Mouse (Mus musculus) MEL (cell line): ENCODE data around the gene Hcfc1r1. TPM values are rescaled to one million over a fixed set of nuclear protein-coding genes. Genes with fewer than 3 reads are reported as not detected.
A peak's percentile ranks its signal among the peaks of the same experiment; 100 is the strongest.

ENCODE experiments used
- DNase-seq: peaks from one replicate; pipeline ENCODE4 v3.0.0; 2011; ENCODE audit warnings: low read depth, low spot score
- H3K27ac ChIP-seq: 2 replicates; pipeline ENCODE4 v1.5.1; 2012; ENCODE audit warnings: low read depth, mild to moderate bottlenecking, control low read depth, low read length, moderate library complexity; ENCODE audit not compliant: control insufficient read depth
- H3K27me3 ChIP-seq, 2 experiments: fragments of 150-350 bp in 1 of 2; sonication (generic) in 1 of 2; 2 replicates each; pipeline ENCODE4 v1.6.1; 2012; ENCODE audit warnings: low read length in 2 of 2, mild to moderate bottlenecking in 2 of 2, improper control_type of control experiment in 1 of 2, moderate library complexity in 1 of 2; ENCODE audit not compliant: insufficient read depth in 2 of 2, control insufficient read depth in 1 of 2
- H3K36me3 ChIP-seq, 2 experiments: 2 replicates each; pipeline ENCODE4 v1.6.1; 2012 to 2014; ENCODE audit warnings: low read length in 2 of 2, improper control_type of control experiment in 1 of 2, inconsistent platforms in 1 of 2, mild to moderate bottlenecking in 1 of 2; ENCODE audit not compliant: insufficient read depth in 2 of 2, control insufficient read depth in 1 of 2
- H3K4me1 ChIP-seq, 2 experiments: fragments of 150-350 bp in 1 of 2; sonication (generic) in 1 of 2; 2 replicates each; pipeline ENCODE4 v1.6.1; 2012; ENCODE audit warnings: low read length in 2 of 2, improper control_type of control experiment in 1 of 2, mild to moderate bottlenecking in 1 of 2; ENCODE audit not compliant: insufficient read depth in 2 of 2, control insufficient read depth in 1 of 2
- H3K4me3 ChIP-seq, 2 experiments: fragments of 150-350 bp in 1 of 2; sonication (generic) in 1 of 2; 2 replicates each; pipeline ENCODE4 v1.5.1; 2012; ENCODE audit warnings: low read depth in 2 of 2, low read length in 2 of 2, mild to moderate bottlenecking in 2 of 2, moderate library complexity in 2 of 2, control low read depth in 1 of 2, improper control_type of control experiment in 1 of 2; ENCODE audit not compliant: control insufficient read depth in 1 of 2, insufficient read depth in 1 of 2
- H3K79me2 ChIP-seq: 2 replicates; pipeline ENCODE4 v1.6.1; 2012; ENCODE audit warnings: mild to moderate bottlenecking, low read length, moderate library complexity; ENCODE audit not compliant: control insufficient read depth, poor library complexity, insufficient read depth
- H3K9ac ChIP-seq: 2 replicates; pipeline ENCODE4 v1.6.1; 2012; ENCODE audit warnings: low read depth, mild to moderate bottlenecking, control low read depth, low read length, moderate library complexity; ENCODE audit not compliant: control insufficient read depth, poor library complexity, severe bottlenecking
- H3K9me3 ChIP-seq: fragments of 150-350 bp; sonication (generic); replicated peaks from 2 replicates; pipeline ENCODE4 v1.6.1; 2012; ENCODE audit warnings: mild to moderate bottlenecking, low read length, improper control_type of control experiment, moderate library complexity; ENCODE audit not compliant: insufficient read depth
- BHLHE40 ChIP-seq: IDR thresholded peaks from 2 replicates; pipeline ENCODE4 v1.6.1; 2012; ENCODE audit warnings: low read depth, mild to moderate bottlenecking, inconsistent platforms, low read length, improper control_type of control experiment, borderline replicate concordance
- CHD1 ChIP-seq: IDR thresholded peaks from 2 replicates; pipeline ENCODE4 v1.6.1; 2012; ENCODE audit warnings: low read depth, mild to moderate bottlenecking, inconsistent platforms, low read length, improper control_type of control experiment
- CHD2 ChIP-seq: IDR thresholded peaks from 2 replicates; pipeline ENCODE4 v1.6.1; 2011; ENCODE audit warnings: low read length, improper control_type of control experiment
- E2F4 ChIP-seq: IDR thresholded peaks from 2 replicates; pipeline ENCODE4 v1.6.1; 2011; ENCODE audit warnings: low read depth, low read length, improper control_type of control experiment, borderline replicate concordance
- ELF1 ChIP-seq: IDR thresholded peaks from 2 replicates; pipeline ENCODE4 v1.6.1; 2014; ENCODE audit warnings: low read depth, mild to moderate bottlenecking, inconsistent platforms, low read length, improper control_type of control experiment, moderate library complexity
- EP300 ChIP-seq, 2 experiments: IDR thresholded peaks; 2 replicates each; pipeline ENCODE4 v1.6.1; 2011; ENCODE audit warnings: improper control_type of control experiment in 2 of 2, low read length in 2 of 2, low read depth in 1 of 2, mild to moderate bottlenecking in 1 of 2
- ETS1 ChIP-seq: IDR thresholded peaks from 2 replicates; pipeline ENCODE4 v1.6.1; 2012; ENCODE audit warnings: low read depth, mild to moderate bottlenecking, inconsistent platforms, low read length, improper control_type of control experiment, moderate library complexity
- GATA1 ChIP-seq: IDR thresholded peaks from 2 replicates; pipeline ENCODE4 v1.6.1; 2011; ENCODE audit warnings: low read depth, low read length, improper control_type of control experiment
- HCFC1 ChIP-seq: IDR thresholded peaks from 2 replicates; pipeline ENCODE4 v1.6.1; 2012; ENCODE audit warnings: low read depth, mild to moderate bottlenecking, inconsistent platforms, low read length, improper control_type of control experiment, moderate library complexity
- JUND ChIP-seq: IDR thresholded peaks from 2 replicates; pipeline ENCODE4 v1.6.1; 2011; ENCODE audit warnings: low read depth, mild to moderate bottlenecking, improper control_type of control experiment, low read length
- KAT2A ChIP-seq: conservative IDR thresholded peaks from 2 replicates; pipeline ENCODE4 v1.6.1; 2012; ENCODE audit warnings: low read depth, low read length, improper control_type of control experiment, inconsistent platforms
- MAFK ChIP-seq: IDR thresholded peaks from 2 replicates; pipeline ENCODE4 v1.6.1; 2011; ENCODE audit warnings: low read depth, mild to moderate bottlenecking, low read length, improper control_type of control experiment, borderline replicate concordance
- MAX ChIP-seq: IDR thresholded peaks from 2 replicates; pipeline ENCODE4 v1.6.1; 2011; ENCODE audit warnings: low read length, improper control_type of control experiment
- MAZ ChIP-seq: IDR thresholded peaks from 2 replicates; pipeline ENCODE4 v1.6.1; 2012; ENCODE audit warnings: low read depth, mild to moderate bottlenecking, inconsistent platforms, low read length, improper control_type of control experiment
- MEF2A ChIP-seq: IDR thresholded peaks from 2 replicates; pipeline ENCODE4 v1.6.1; 2014; ENCODE audit warnings: low read depth, mild to moderate bottlenecking, inconsistent platforms, low read length, improper control_type of control experiment; ENCODE audit not compliant: poor library complexity, insufficient replicate concordance, severe bottlenecking; ENCODE audit errors: extremely low read depth
- MXI1 ChIP-seq: IDR thresholded peaks from 2 replicates; pipeline ENCODE4 v1.6.1; 2011; ENCODE audit warnings: mild to moderate bottlenecking, low read depth, low read length, improper control_type of control experiment
- MYB ChIP-seq: IDR thresholded peaks from 2 replicates; pipeline ENCODE4 v1.6.1; 2011; ENCODE audit warnings: mild to moderate bottlenecking, low read depth, low read length, improper control_type of control experiment
- MYC ChIP-seq: IDR thresholded peaks from 2 replicates; pipeline ENCODE4 v1.6.1; 2011; ENCODE audit warnings: low read depth, mild to moderate bottlenecking, low read length, improper control_type of control experiment, moderate library complexity
- NELFE ChIP-seq: IDR thresholded peaks from 2 replicates; pipeline ENCODE4 v1.6.1; 2011; ENCODE audit warnings: low read depth, low read length, improper control_type of control experiment
- NRF1 ChIP-seq: IDR thresholded peaks from 2 replicates; pipeline ENCODE4 v1.6.1; 2014; ENCODE audit warnings: low read depth, mild to moderate bottlenecking, inconsistent platforms, low read length, improper control_type of control experiment, moderate library complexity; ENCODE audit not compliant: poor library complexity, insufficient read depth, severe bottlenecking
- POLR2AphosphoS2 ChIP-seq: IDR thresholded peaks from 2 replicates; pipeline ENCODE4 v1.6.1; 2011; ENCODE audit warnings: low read length, improper control_type of control experiment
- POLR2AphosphoS5 ChIP-seq: IDR thresholded peaks from 2 replicates; pipeline ENCODE4 v1.6.1; 2012; ENCODE audit warnings: low read depth, borderline replicate concordance, mild to moderate bottlenecking, inconsistent platforms, low read length, moderate library complexity, mixed read lengths
- RAD21 ChIP-seq: IDR thresholded peaks from 2 replicates; pipeline ENCODE4 v1.6.1; 2011; ENCODE audit warnings: mild to moderate bottlenecking, low read depth, low read length, improper control_type of control experiment
- RCOR1 ChIP-seq: IDR thresholded peaks from 2 replicates; pipeline ENCODE4 v1.6.1; 2012; ENCODE audit warnings: low read depth, mild to moderate bottlenecking, inconsistent platforms, low read length, improper control_type of control experiment
- SIN3A ChIP-seq: IDR thresholded peaks from 2 replicates; pipeline ENCODE4 v1.6.1; 2012; ENCODE audit warnings: low read length, improper control_type of control experiment, inconsistent platforms
- SMC3 ChIP-seq: IDR thresholded peaks from 2 replicates; pipeline ENCODE4 v1.6.1; 2011; ENCODE audit warnings: low read depth, low read length, improper control_type of control experiment
- TAL1 ChIP-seq: IDR thresholded peaks from 2 replicates; pipeline ENCODE4 v1.6.1; 2012; ENCODE audit warnings: mild to moderate bottlenecking, inconsistent platforms, low read length, moderate library complexity, mixed read lengths
- TBP ChIP-seq: IDR thresholded peaks from 2 replicates; pipeline ENCODE4 v1.8.0; 2011; ENCODE audit warnings: low read depth, low read length, improper control_type of control experiment
- TCF12 ChIP-seq: IDR thresholded peaks from 2 replicates; pipeline ENCODE4 v1.6.1; 2014; ENCODE audit warnings: low read depth, mild to moderate bottlenecking, inconsistent platforms, low read length, improper control_type of control experiment, moderate library complexity
- UBTF ChIP-seq: IDR thresholded peaks from 2 replicates; pipeline ENCODE4 v1.6.1; 2012; ENCODE audit warnings: low read depth, mild to moderate bottlenecking, inconsistent platforms, low read length, improper control_type of control experiment, moderate library complexity, borderline replicate concordance; ENCODE audit not compliant: insufficient read depth
- USF1 ChIP-seq: IDR thresholded peaks from 2 replicates; pipeline ENCODE4 v1.6.1; 2014; ENCODE audit warnings: low read depth, mild to moderate bottlenecking, inconsistent platforms, low read length, improper control_type of control experiment, moderate library complexity
- USF2 ChIP-seq, 2 experiments: IDR thresholded peaks; 2 replicates each; pipeline ENCODE4 v1.6.1; 2011 to 2012; ENCODE audit warnings: improper control_type of control experiment in 2 of 2, low read length in 2 of 2, borderline replicate concordance in 1 of 2, inconsistent platforms in 1 of 2, low read depth in 1 of 2, mild to moderate bottlenecking in 1 of 2; ENCODE audit not compliant: insufficient read depth in 1 of 2
- ZC3H11A ChIP-seq: IDR thresholded peaks from 2 replicates; pipeline ENCODE4 v1.6.1; 2012; ENCODE audit warnings: low read depth, mild to moderate bottlenecking, inconsistent platforms, low read length, improper control_type of control experiment
- ZKSCAN1 ChIP-seq: IDR thresholded peaks from 2 replicates; pipeline ENCODE4 v1.6.1; 2012; ENCODE audit warnings: low read depth, mild to moderate bottlenecking, inconsistent platforms, low read length, improper control_type of control experiment, moderate library complexity
- ZMIZ1 ChIP-seq: IDR thresholded peaks from 2 replicates; pipeline ENCODE4 v1.6.1; 2012; ENCODE audit warnings: low read depth, mild to moderate bottlenecking, inconsistent platforms, low read length, improper control_type of control experiment, moderate library complexity
- ZNF384 ChIP-seq: IDR thresholded peaks from 2 replicates; pipeline ENCODE4 v1.6.1; 2012; ENCODE audit warnings: low read depth, mild to moderate bottlenecking, inconsistent platforms, low read length, improper control_type of control experiment
- polyA plus RNA-seq, 2 experiments: library from polyadenylated mRNA; stranded (reverse) in 1 of 2; unstranded in 1 of 2; fragments of >175 nt in 1 of 2; fragments of >200 nt in 1 of 2; gene quantifications; 2 replicates each; pipeline versions ENCODE4 v1.2.1 to v1.2.4; 2012; ENCODE audit warnings: low replicate concordance in 2 of 2, low read depth in 1 of 2; ENCODE audit not compliant: insufficient read length in 2 of 2, insufficient read depth in 1 of 2, missing spikeins in 1 of 2
- total RNA-seq: library from RNA; depleted of rRNA; stranded (reverse); fragments of 300-350 nt; gene quantifications from 2 replicates; pipeline ENCODE4 v1.2.3, GENCODE M21; 2012; rRNA removed

Gene Hcfc1r1
- total RNA-seq (11.0 and 15.6 TPM in 2 replicates), polyA plus RNA-seq (10 to 100 TPM in 1 of 2 experiments, not detected in 1; 81.6 TPM)

DNA sequence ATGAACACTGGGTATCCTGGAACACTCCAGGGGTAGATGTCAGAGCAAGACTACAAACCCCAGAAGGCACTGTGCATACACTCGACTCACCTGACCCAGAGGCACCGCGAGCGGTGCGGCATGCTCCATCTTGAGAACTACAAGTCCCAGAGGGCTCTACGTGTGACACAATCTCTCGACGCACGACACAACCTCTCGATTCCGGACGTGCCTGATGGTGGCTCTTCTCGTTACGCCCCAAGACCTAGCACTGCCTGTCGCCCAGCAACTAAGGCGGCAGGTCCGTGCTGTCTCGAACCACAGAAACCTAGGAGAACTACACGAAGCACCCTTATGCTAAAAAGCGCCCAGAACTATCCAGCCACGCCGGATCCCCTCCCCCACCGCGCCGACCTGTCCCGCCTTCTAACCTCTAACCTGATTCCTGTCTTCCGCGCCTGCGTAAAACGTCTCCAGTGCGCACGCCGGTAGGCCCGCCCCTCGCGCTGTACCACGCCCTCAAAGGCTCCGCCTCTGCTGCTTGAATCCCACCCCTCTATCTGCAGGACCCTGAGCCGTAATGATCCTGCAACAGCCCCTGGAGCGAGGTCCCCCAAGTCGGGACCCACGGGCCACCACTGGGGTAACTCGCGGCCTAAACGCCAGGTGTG is at the start of gene Hcfc1r1, which contains the start of gene Thoc6:
TSS of gene Hcfc1r1 (plus strand) at position 173 of the 650 bp plus-strand sequence.
TSS of gene Thoc6 (minus strand) at position 459 of the 650 bp plus-strand sequence.
- peaks cover 0 to 17% of the 10 kb centered on the region in 2 experiments for H3K4me1 ChIP-seq
- DNase-seq = peak; percentile 98
- TF ChIP-seq NELFE (peak; percentile 73), E2F4 (no peak), RCOR1 (no peak), CHD1 (no peak), MXI1 (peak; percentile 80), BHLHE40 (no peak; the same call in 1 of the 2 replicates), MYC (peak; percentile 95), EP300 (IDR thresholded peaks at IDR 0.05; ENCODE audit: low read depth in 1 of 2, low read length in 2 of 2) (no peak), ETS1 (no peak), MAX (peak; percentile 76), RAD21 (no peak), MAFK (no peak), USF1 (peak; percentile 95), ZNF384 (no peak; the same call in 1 of the 2 replicates), TAL1 (no peak), UBTF (no peak), USF2 (IDR thresholded peaks at IDR 0.05; ENCODE audit: borderline replicate concordance in 1 of 2, insufficient read depth in 1 of 2, low read depth in 1 of 2, low read length in 2 of 2) (no peak), POLR2AphosphoS5 (peak; percentile 75; the same call in 1 of the 2 replicates), ZC3H11A (no peak), CHD2 (peak; percentile 85), NRF1 (peak; percentile 71), MYB (no peak), SIN3A (peak; percentile 92), ZKSCAN1 (no peak), SMC3 (no peak), TCF12 (0 out of 2 replicates have a peak, but pooled peaks have one; percentile 27), KAT2A (peak; percentile 90), MAZ (no peak), JUND (no peak), MEF2A (no peak), GATA1 (peak; percentile 47), ELF1 (peak; percentile 84), POLR2AphosphoS2 (peak; percentile 55), HCFC1 (peak; percentile 97), TBP (peak; percentile 72), ZMIZ1 (peak; percentile 32)

More for the DNA sequence above, at the start of gene Hcfc1r1, which contains the start of gene Thoc6:
- H3K27ac ChIP-seq = peak within 1 kb of the TSS; percentile 82
- peak within 1 kb of the TSS; percentile 77 for H3K9ac ChIP-seq
- no peaks in the 10 kb centered on the region for H3K9me3 ChIP-seq
- peaks cover 0 to 15% of the 10 kb centered on the region in 2 experiments; a peak in 2 of 4 replicates for H3K36me3 ChIP-seq
- no peaks in the 10 kb centered on the region for H3K27me3 ChIP-seq
- peaks cover 15% of the 10 kb centered on the region for H3K79me2 ChIP-seq
- peak within 1 kb of the TSS; percentile 70 to 78 for H3K4me3 ChIP-seq
